Mouse (Mus musculus): ENCODE measurements around the gene Scgb2b12.
"Not testable (repeated sequence)": the region's sequence is repeated elsewhere in the genome, so short reads cannot be mapped to it uniquely, and the experiment has no call there.

Scgb2b12 gene

DNA sequence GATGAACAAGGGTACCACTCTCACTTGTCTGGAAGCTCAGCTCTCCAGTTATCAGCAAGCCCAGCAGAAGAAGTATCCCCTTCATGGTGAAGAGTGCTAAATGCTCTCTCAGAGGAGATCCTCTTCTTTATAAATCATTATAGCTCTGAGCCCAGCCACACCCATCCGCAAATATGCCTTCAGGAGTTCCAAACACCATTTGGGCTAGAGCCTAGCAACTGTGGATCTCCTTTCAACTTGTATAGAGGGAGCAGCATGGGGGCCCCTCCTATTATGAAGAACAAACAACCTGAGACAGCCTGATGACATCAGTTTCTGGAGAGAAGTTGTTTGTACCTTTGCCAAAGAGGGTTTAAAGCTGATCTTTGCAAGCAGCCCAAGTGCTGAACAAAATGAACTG lies at the start of gene Scgb2b12:
Scgb2b12 (minus strand) TSS at position 101 of the 400 bp plus-strand sequence.
- not testable (repeated sequence) for DNase-seq (ENCODE audit: low spot score in 2 of 2)

DNA sequence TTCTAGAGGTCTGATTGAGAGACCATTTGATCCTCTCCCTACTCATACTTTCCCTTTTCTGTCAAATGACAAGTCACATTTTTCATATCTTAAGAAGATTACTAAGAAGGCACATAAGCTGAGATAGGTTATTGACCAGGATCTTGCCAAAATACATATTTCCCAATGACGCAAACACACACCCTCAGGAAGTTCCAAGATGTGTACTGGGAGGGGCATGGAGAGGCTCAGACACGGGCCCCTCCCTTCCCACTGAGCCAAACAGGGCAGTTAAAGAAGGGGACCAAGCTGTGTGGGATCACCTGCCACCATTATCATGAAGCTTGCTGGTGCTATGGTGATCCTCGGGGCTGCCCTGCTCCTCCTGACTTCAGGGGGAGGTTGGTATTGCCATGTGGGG lies 6.8 kb upstream of the Scgb2b12 start, which contains the start of gene Scgb1b12:
Scgb1b12 (plus strand) TSS at position 301 of the 400 bp plus-strand sequence.
- not testable (repeated sequence) for DNase-seq (ENCODE audit: low spot score in 2 of 2)
